Mouse (Mus musculus): ENCODE results near the gene Cct6b.

Gene Cct6b

GRCm38 (mm10) chr11:82699865-82700410 is 64.2 kb downstream of the Cct6b start:
- peak in 1 of 2 experiments; percentile 47 for DNase-seq

GRCm38 (mm10) chr11:82695930-82696329 is 68.2 kb downstream of the Cct6b start:
- DNase-seq: no peak

GRCm38 (mm10) chr11:82694947-82695346 is 69.2 kb downstream of the Cct6b start:
- peak in 1 of 2 experiments; percentile 29 for DNase-seq

GRCm38 (mm10) chr11:82692668-82693067 is 71.5 kb downstream of the Cct6b start:
- no peak for DNase-seq

- DNase-seq: peak in 1 of 2 experiments; percentile 20
Observed at GRCm38 (mm10) chr11:82690476-82690875, 73.6 kb downstream of the Cct6b start.

- no peak for DNase-seq
Observed at GRCm38 (mm10) chr11:82687668-82688067, 76.5 kb downstream of the Cct6b start.

- DNase-seq: peak; percentile 83 to 87
Observed at GRCm38 (mm10) chr11:82684676-82685075, 79.4 kb downstream of the Cct6b start.

- peak; percentile 81 to 87 for DNase-seq
Observed at GRCm38 (mm10) chr11:82683765-82684505, 80.2 kb downstream of the Cct6b start.

- DNase-seq: no peak
Observed at GRCm38 (mm10) chr11:82678561-82678960, 85.6 kb downstream of the Cct6b start.

All from cerebellum, postnatal 10 days (tissue).